13 mouse cellular contexts compared by ENCODE assay signal in the genomic region with DNA sequence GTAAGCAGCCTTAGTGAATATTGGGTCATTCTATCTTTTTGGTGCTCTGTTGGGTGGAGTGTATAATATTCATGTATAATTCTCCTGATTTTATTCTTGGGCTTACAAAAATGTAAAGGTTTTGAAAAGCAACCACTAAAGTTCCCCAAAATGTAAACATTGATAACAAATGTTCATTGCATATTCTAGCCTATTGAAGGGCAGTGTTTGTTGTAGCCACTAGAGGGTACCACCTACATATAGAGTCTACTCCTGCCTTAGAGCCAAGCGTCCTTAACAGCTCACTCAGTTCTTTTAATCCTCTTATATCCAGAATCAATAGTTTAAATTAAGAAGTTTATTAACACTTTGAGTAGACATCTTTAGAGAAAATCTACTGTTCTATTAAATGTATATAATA.
DNase-seq lines count a peak whose midpoint lies in the region; ATAC-seq and TF ChIP-seq lines count a peak whose summit lies in the region.
"Had no signal": no experiment of that assay in that cellular context is flagged by ENCODE, and none has a peak within 500 bp of the region (broad histone marks: within the 10 kb centered on the region; RNA-seq: fewer than 3 reads in every experiment).

No protein-coding gene starts in this region.

- peak; percentile 10 for DNase-seq in cerebellum, adult 9-10 months
- no peak for DNase-seq in cerebellum, postnatal 4 days (ENCODE audit: low spot score in 2 of 2)
- DNase-seq in limb, embryonic 10.5 days (ENCODE audit: low spot score): no peak
- peak; percentile 71 for DNase-seq in midbrain, postnatal 0 days (ENCODE audit: low spot score)
- no peak for DNase-seq in right cerebral cortex, postnatal 4 days
- DNase-seq: adrenal gland, postnatal 10 days; right cerebral cortex, adult 18-20 months; thymus, postnatal 14 days had no signal

- H3K4me2 ChIP-seq in limb, embryonic 12.5 days: no peak overlapping the region
- H3K4me2 ChIP-seq in forebrain, embryonic 16.5 days (ENCODE audit: low read length): no peak overlapping the region
- no peak overlapping the region for H3K4me2 ChIP-seq in midbrain, postnatal 0 days (ENCODE audit: low read depth, low read length, poor library complexity, severe bottlenecking)
- H3K4me2 ChIP-seq: heart, embryonic 13.5 days had no signal

- no peak overlapping the region for H3K4me3 ChIP-seq in limb, embryonic 12.5 days (replicated peaks)
- H3K4me3 ChIP-seq in limb, embryonic 10.5 days: no peak overlapping the region
- no peak overlapping the region for H3K4me3 ChIP-seq in forebrain, embryonic 16.5 days (replicated peaks; ENCODE audit: low read length)
- H3K4me3 ChIP-seq in midbrain, postnatal 0 days (ENCODE audit: low read depth, low read length): no peak overlapping the region
- H3K4me3 ChIP-seq: heart, embryonic 13.5 days; megakaryocyte, embryonic 14.5 days had no signal

- 0 out of 2 replicates have a peak, but pooled peaks have one; percentile 59 for ATAC-seq in limb, embryonic 12.5 days (ENCODE audit: insufficient number of reproducible peaks, insufficient read depth, low FRiP score, low TSS enrichment, low read depth)
- peak; percentile 76 for ATAC-seq in forebrain, embryonic 16.5 days
- ATAC-seq in midbrain, postnatal 0 days (ENCODE audit: low FRiP score): no peak
- ATAC-seq in activated CD4-positive, CD25-positive, alpha-beta regulatory T cell, adult 4 months: no peak

- no peaks in the 10 kb centered on the region for H3K36me3 ChIP-seq in limb, embryonic 12.5 days
- no peaks in the 10 kb centered on the region for H3K36me3 ChIP-seq in limb, embryonic 10.5 days
- H3K36me3 ChIP-seq in forebrain, embryonic 16.5 days (ENCODE audit: control insufficient read depth, insufficient read depth): no peaks in the 10 kb centered on the region
- H3K36me3 ChIP-seq in midbrain, postnatal 0 days (ENCODE audit: insufficient read depth, low read length): no peaks in the 10 kb centered on the region
- H3K36me3 ChIP-seq: heart, embryonic 13.5 days had no signal

- H3K4me1 ChIP-seq in limb, embryonic 12.5 days (replicated peaks): no peaks in the 10 kb centered on the region
- no peaks in the 10 kb centered on the region for H3K4me1 ChIP-seq in limb, embryonic 10.5 days
- H3K4me1 ChIP-seq in forebrain, embryonic 16.5 days (replicated peaks; ENCODE audit: control insufficient read depth, insufficient read depth, low read length): no peaks in the 10 kb centered on the region; the same call in 1 of the 2 replicates
- no peaks in the 10 kb centered on the region for H3K4me1 ChIP-seq in midbrain, postnatal 0 days (ENCODE audit: insufficient read depth, low read length)
- H3K4me1 ChIP-seq: heart, embryonic 13.5 days; megakaryocyte, embryonic 14.5 days had no signal

- WGBS in limb, embryonic 12.5 days: 11% methylated on average over 1 of the region's 1 CpGs
- 11% methylated on average over 1 of the region's 1 CpGs for WGBS in limb, embryonic 10.5 days
- WGBS in forebrain, embryonic 16.5 days: 7% methylated on average over 1 of the region's 1 CpGs
- 2% methylated on average over 1 of the region's 1 CpGs for WGBS in midbrain, postnatal 0 days

- no peaks in the 10 kb centered on the region for H3K9me3 ChIP-seq in limb, embryonic 12.5 days
- no peaks in the 10 kb centered on the region for H3K9me3 ChIP-seq in limb, embryonic 10.5 days (replicated peaks)
- H3K9me3 ChIP-seq in forebrain, embryonic 16.5 days (ENCODE audit: control insufficient read depth, low read length): no peaks in the 10 kb centered on the region
- no peaks in the 10 kb centered on the region for H3K9me3 ChIP-seq in midbrain, postnatal 0 days (ENCODE audit: low read length)
- H3K9me3 ChIP-seq: heart, embryonic 13.5 days; megakaryocyte, embryonic 14.5 days had no signal

- H3K27me3 ChIP-seq in limb, embryonic 12.5 days: no peaks in the 10 kb centered on the region
- H3K27me3 ChIP-seq in limb, embryonic 10.5 days (ENCODE audit: low read depth, poor library complexity, severe bottlenecking): no peaks in the 10 kb centered on the region
- no peaks in the 10 kb centered on the region for H3K27me3 ChIP-seq in forebrain, embryonic 16.5 days (replicated peaks; ENCODE audit: control insufficient read depth, insufficient read depth, low read length)
- H3K27me3 ChIP-seq in midbrain, postnatal 0 days (ENCODE audit: insufficient read depth, low read length): no peaks in the 10 kb centered on the region
- H3K27me3 ChIP-seq: heart, embryonic 13.5 days; megakaryocyte, embryonic 14.5 days had no signal

- TF ChIP-seq CTCF in midbrain, postnatal 0 days (IDR thresholded peaks at IDR 0.05): peak; percentile 85

- H3K9ac ChIP-seq in limb, embryonic 12.5 days (replicated peaks): no peak overlapping the region
- no peak overlapping the region for H3K9ac ChIP-seq in forebrain, embryonic 16.5 days (replicated peaks; ENCODE audit: low read depth, low read length)
- no peak overlapping the region for H3K9ac ChIP-seq in midbrain, postnatal 0 days (replicated peaks; ENCODE audit: low read length, poor library complexity, severe bottlenecking)
- H3K9ac ChIP-seq: heart, embryonic 13.5 days had no signal

- no peak overlapping the region for H3K27ac ChIP-seq in limb, embryonic 12.5 days
- no peak overlapping the region for H3K27ac ChIP-seq in limb, embryonic 10.5 days
- no peak overlapping the region for H3K27ac ChIP-seq in forebrain, embryonic 16.5 days (ENCODE audit: low read length)
- no peak overlapping the region for H3K27ac ChIP-seq in midbrain, postnatal 0 days (ENCODE audit: low read depth, low read length)
- H3K27ac ChIP-seq: heart, embryonic 13.5 days had no signal

Comparison
In these comparisons a context has a peak if more than half of its experiments do, and no peak if none do; other contexts are left out.
1. DNase-seq: peak in cerebellum, adult 9-10 months (single experiment) and midbrain, postnatal 0 days (single experiment); none in cerebellum, postnatal 4 days (0 of 2), limb, embryonic 10.5 days (single experiment) and right cerebral cortex, postnatal 4 days (single experiment).
2. ATAC-seq: peak in limb, embryonic 12.5 days (single experiment) and forebrain, embryonic 16.5 days (single experiment); none in midbrain, postnatal 0 days (single experiment) and activated CD4-positive, CD25-positive, alpha-beta regulatory T cell, adult 4 months (single experiment).